Mouse (Mus musculus) myocyte (in vitro differentiated cells): ENCODE results near the gene Xxylt1. TPM values are rescaled to one million over a fixed set of nuclear protein-coding genes. Genes with fewer than 3 reads are reported as not detected.
A peak's percentile ranks its signal among the peaks of the same experiment; 100 is the strongest.

ENCODE experiments used
- H3K27me3 ChIP-seq: one replicate; pipeline ENCODE4 v1.6.1; 2011; ENCODE audit not compliant: control insufficient read depth, insufficient read depth, insufficient read length
- H3K36me3 ChIP-seq: one replicate; pipeline ENCODE4 v1.6.1; 2011; ENCODE audit not compliant: control insufficient read depth, insufficient read depth
- H3K4me2 ChIP-seq: one replicate; pipeline ENCODE4 v1.6.1; 2011; ENCODE audit warnings: low read depth, control low read depth
- H3K4me3 ChIP-seq: one replicate; pipeline ENCODE4 v1.5.1; 2011; ENCODE audit warnings: mild to moderate bottlenecking, control low read depth, moderate library complexity
- H3K79me2 ChIP-seq: one replicate; pipeline ENCODE4 v1.6.1; 2011; ENCODE audit not compliant: control insufficient read depth, insufficient read depth
- H3ac ChIP-seq: one replicate; pipeline ENCODE4 v1.6.1; 2011; ENCODE audit not compliant: control insufficient read depth, insufficient read length
- CEBPB ChIP-seq: IDR thresholded peaks from 2 replicates; pipeline ENCODE4 v1.6.1; 2011; ENCODE audit warnings: mild to moderate bottlenecking, moderate library complexity; ENCODE audit not compliant: poor library complexity, insufficient read depth, severe bottlenecking
- E2F4 ChIP-seq: IDR thresholded peaks from one replicate; pipeline ENCODE4 v1.6.1; 2011; ENCODE audit warnings: mild to moderate bottlenecking, control low read depth, moderate library complexity; ENCODE audit not compliant: insufficient read depth
- MAX ChIP-seq: IDR thresholded peaks from one replicate; pipeline ENCODE4 v1.6.1; 2011; ENCODE audit warnings: low read depth, mild to moderate bottlenecking, control low read depth
- MYOD1 ChIP-seq, 3 experiments: IDR thresholded peaks; one replicate each; pipeline ENCODE4 v1.6.1; 2011; ENCODE audit warnings: control low read depth in 2 of 3, low read depth in 2 of 3, mild to moderate bottlenecking in 2 of 3, moderate library complexity in 1 of 3; ENCODE audit not compliant: insufficient read length in 2 of 3, control insufficient read depth in 1 of 3
- MYOG ChIP-seq, 3 experiments: IDR thresholded peaks; one replicate each; pipeline ENCODE4 v1.6.1; 2011; ENCODE audit warnings: control low read depth in 2 of 3, low read depth in 2 of 3, mild to moderate bottlenecking in 2 of 3; ENCODE audit not compliant: insufficient read length in 2 of 3, control insufficient read depth in 1 of 3, insufficient read depth in 1 of 3
- POLR2A ChIP-seq: IDR thresholded peaks from one replicate; pipeline ENCODE4 v1.6.1; 2011; ENCODE audit warnings: low read depth, mild to moderate bottlenecking, control low read depth, moderate library complexity; ENCODE audit not compliant: insufficient read length
- POLR2AphosphoS2 ChIP-seq: IDR thresholded peaks from one replicate; pipeline ENCODE4 v1.6.1; 2011; ENCODE audit warnings: low read depth, control low read depth; ENCODE audit not compliant: insufficient read length
- REST ChIP-seq: IDR thresholded peaks from one replicate; pipeline ENCODE4 v1.6.1; 2011; ENCODE audit warnings: mild to moderate bottlenecking, control low read depth, moderate library complexity; ENCODE audit not compliant: insufficient read depth, insufficient read length
- SRF ChIP-seq: IDR thresholded peaks from one replicate; pipeline ENCODE4 v1.6.1; 2011; ENCODE audit warnings: low read depth; ENCODE audit not compliant: control insufficient read depth, insufficient read length
- TCF12 ChIP-seq: IDR thresholded peaks from one replicate; pipeline ENCODE4 v1.6.1; 2011; ENCODE audit warnings: mild to moderate bottlenecking, control low read depth; ENCODE audit not compliant: poor library complexity, insufficient read depth, severe bottlenecking
- TCF3 ChIP-seq: IDR thresholded peaks from one replicate; pipeline ENCODE4 v1.6.1; 2011; ENCODE audit warnings: low read depth, control low read depth; ENCODE audit not compliant: insufficient read length
- USF1 ChIP-seq: IDR thresholded peaks from one replicate; pipeline ENCODE4 v1.6.1; 2011; ENCODE audit warnings: low read depth, mild to moderate bottlenecking, control low read depth, moderate library complexity
- polyA plus RNA-seq: library from polyadenylated mRNA; unstranded; fragments of >200 nt; fragmentation: generic; extraction: Trizol; gene quantifications from one replicate; pipeline ENCODE4 v1.2.1, GENCODE M21; 2012; ENCODE audit warnings: missing spikeins

The Xxylt1 gene
- polyA plus RNA-seq, 1 experiment: 7.6 TPM

DNA sequence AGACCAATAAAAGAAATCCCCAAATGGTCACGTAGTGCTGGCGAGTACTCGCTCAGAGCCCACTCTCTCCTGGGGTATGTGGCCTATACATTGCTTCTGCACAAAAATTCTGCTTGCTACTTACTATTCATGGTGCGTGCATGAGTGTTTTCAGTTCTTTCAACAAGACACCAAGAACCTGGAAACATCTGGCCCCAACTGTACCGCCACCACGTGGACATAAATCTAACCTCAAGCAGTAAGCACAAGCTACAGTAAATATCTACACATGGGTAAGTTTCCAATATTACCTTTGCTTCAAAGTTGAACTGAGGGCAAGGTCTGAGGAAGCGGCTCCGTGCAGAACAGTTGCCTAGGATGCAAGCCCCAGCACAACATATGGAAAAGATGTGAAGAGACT is 142.0 kb downstream of the Xxylt1 start:
- Histone ChIP-seq H3ac (no peak overlapping the region), H3K4me3 (no peak overlapping the region), H3K4me2 (no peak overlapping the region), H3K36me3 (no peaks in the 10 kb centered on the region), H3K79me2 (no peaks in the 10 kb centered on the region), H3K27me3 (no peaks in the 10 kb centered on the region)
- TF ChIP-seq MYOD1 (IDR thresholded peaks at IDR 0.05; ENCODE audit: control insufficient read depth in 1 of 3, insufficient read length in 2 of 3, low read depth in 2 of 3) (no peak), MYOG (IDR thresholded peaks at IDR 0.05; ENCODE audit: control insufficient read depth in 1 of 3, insufficient read depth in 1 of 3, insufficient read length in 2 of 3, low read depth in 2 of 3) (no peak), REST (no peak), TCF12 (no peak), POLR2A (no peak), USF1 (no peak), SRF (no peak), E2F4 (no peak), TCF3 (no peak), CEBPB (no peak), POLR2AphosphoS2 (no peak), MAX (no peak)

DNA sequence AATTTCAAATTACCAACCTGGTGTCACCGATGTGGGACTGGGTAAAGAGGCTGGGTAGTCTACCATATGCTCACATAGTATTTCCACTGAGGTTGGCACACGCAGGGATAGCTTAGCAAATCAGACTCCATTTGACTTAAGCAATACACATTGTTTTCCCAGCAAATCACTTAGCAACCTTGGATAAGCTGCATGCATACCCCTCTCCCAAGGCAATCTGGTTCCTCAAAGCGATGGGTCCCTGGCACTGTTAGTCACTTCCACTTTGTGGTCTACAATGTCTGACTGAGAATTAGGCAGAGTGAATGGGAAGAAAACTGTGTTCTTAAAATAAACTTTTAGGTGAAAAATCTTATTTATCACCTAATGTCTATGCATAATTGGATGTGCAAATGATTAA is 142.6 kb downstream of the Xxylt1 start:
- Histone ChIP-seq H3K4me3 (no peak overlapping the region), H3K27me3 (no peaks in the 10 kb centered on the region), H3K4me2 (no peak overlapping the region), H3K79me2 (no peaks in the 10 kb centered on the region), H3ac (no peak overlapping the region), H3K36me3 (no peaks in the 10 kb centered on the region)
- TF ChIP-seq POLR2A (no peak), MAX (no peak), CEBPB (no peak), USF1 (no peak), TCF12 (no peak), POLR2AphosphoS2 (no peak), MYOD1 (IDR thresholded peaks at IDR 0.05; ENCODE audit: control insufficient read depth in 1 of 3, insufficient read length in 2 of 3, low read depth in 2 of 3) (no peak), SRF (no peak)

DNA sequence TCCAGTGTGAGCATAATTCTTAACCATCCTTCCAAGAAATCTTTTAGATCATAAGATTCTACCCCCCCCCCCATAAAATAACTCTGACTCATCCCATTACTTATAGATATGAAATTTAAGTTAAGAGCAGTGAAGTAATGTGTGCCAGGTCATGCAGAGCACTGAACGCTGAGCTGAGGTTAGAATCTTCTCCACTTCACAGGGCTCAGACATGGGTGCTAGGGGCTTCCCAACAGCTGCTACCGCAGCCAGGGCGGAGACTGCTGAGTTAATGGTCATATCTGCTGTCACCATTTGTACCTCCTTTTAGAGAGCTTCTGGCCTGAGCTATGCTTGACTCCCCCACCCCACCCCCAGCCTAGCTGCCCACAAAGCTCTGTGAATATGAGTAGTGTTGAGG is 143.6 kb downstream of the Xxylt1 start:
- H3K27me3 ChIP-seq: no peaks in the 10 kb centered on the region
- TF ChIP-seq MYOD1 (IDR thresholded peaks at IDR 0.05; ENCODE audit: control insufficient read depth in 1 of 3, insufficient read length in 2 of 3, low read depth in 2 of 3): peak in 2 of 3 experiments; percentile 57 to 78
- no peak for TF ChIP-seq TCF12
- peak; percentile 6 to 82 (median 32) for TF ChIP-seq MYOG (IDR thresholded peaks at IDR 0.05; ENCODE audit: control insufficient read depth in 1 of 3, insufficient read depth in 1 of 3, insufficient read length in 2 of 3, low read depth in 2 of 3)
- no peak for TF ChIP-seq POLR2A
- H3ac ChIP-seq: no peak overlapping the region

DNA sequence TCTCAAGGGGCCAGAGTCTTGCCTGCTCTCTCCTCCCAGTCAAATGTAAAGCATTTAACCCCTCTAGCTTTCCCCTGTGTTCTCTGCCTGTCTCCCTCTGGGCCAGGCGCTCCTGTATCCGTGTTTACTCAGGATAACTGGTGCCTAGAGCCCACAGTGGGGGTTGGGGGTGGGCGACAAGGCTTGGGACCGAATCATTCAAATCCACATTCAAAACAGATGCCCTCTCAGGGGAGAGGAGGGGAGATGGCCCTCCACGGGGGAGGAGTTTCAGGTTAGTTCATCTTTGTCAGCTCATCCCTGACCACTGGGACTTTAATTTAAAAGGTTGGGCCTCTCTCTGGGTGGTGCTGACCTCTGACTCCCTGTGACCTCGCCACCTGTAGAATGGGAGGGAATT is 144.8 kb downstream of the Xxylt1 start:
- no peak overlapping the region for H3K4me3 ChIP-seq
- TF ChIP-seq CEBPB (no peak), REST (no peak), SRF (no peak), MYOD1 (IDR thresholded peaks at IDR 0.05; ENCODE audit: control insufficient read depth in 1 of 3, insufficient read length in 2 of 3, low read depth in 2 of 3) (no peak), TCF12 (no peak)
- no peak overlapping the region for H3K4me2 ChIP-seq
- no peak overlapping the region for H3ac ChIP-seq
- H3K79me2 ChIP-seq: no peaks in the 10 kb centered on the region
- H3K36me3 ChIP-seq: no peaks in the 10 kb centered on the region
- no peaks in the 10 kb centered on the region for H3K27me3 ChIP-seq

More for the DNA sequence above, 143.6 kb downstream of the Xxylt1 start:
- Histone ChIP-seq H3K4me2 (no peak overlapping the region), H3K79me2 (no peaks in the 10 kb centered on the region), H3K4me3 (no peak overlapping the region), H3K36me3 (no peaks in the 10 kb centered on the region)

DNA sequence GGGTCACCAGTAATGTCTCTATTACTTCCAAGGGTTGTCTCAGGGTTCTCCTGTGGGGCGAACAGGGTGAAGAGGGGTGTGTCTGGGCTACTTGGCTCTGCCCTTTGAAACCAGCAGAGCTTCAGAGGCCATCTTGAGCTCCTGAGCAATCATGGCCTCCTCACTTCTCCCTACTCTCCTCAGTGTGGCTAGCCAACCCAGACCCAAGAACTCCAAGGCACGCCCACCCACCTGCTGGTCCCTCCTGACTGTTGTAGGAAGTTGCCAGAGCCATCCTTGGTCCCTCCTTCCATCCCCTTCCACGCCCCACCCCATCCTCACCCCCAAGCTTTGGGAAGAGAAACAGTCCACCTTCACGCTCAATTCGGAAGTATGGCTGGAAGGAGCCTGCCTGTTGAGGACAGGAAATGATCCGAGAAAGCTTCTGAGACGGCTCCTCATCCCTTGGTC is 145.2 kb downstream of the Xxylt1 start:
- H3K36me3 ChIP-seq: no peaks in the 10 kb centered on the region
- H3K27me3 ChIP-seq: no peaks in the 10 kb centered on the region
- TF ChIP-seq REST (no peak), CEBPB (no peak), E2F4 (no peak), TCF3 (no peak), TCF12 (no peak), MYOD1 (IDR thresholded peaks at IDR 0.05; ENCODE audit: control insufficient read depth in 1 of 3, insufficient read length in 2 of 3, low read depth in 2 of 3) (no peak), POLR2AphosphoS2 (no peak), USF1 (no peak)
- H3K4me3 ChIP-seq: no peak overlapping the region
- H3ac ChIP-seq: no peak overlapping the region
- H3K4me2 ChIP-seq: no peak overlapping the region
- no peaks in the 10 kb centered on the region for H3K79me2 ChIP-seq
